Mouse (Mus musculus): ENCODE results near the gene Rlbp1. TPM values are rescaled to one million over a fixed set of nuclear protein-coding genes. Genes with fewer than 3 reads are reported as not detected.

Rlbp1 gene
- polyA plus RNA-seq, 1 experiment from 2014 or later: 1.8 TPM

DNA sequence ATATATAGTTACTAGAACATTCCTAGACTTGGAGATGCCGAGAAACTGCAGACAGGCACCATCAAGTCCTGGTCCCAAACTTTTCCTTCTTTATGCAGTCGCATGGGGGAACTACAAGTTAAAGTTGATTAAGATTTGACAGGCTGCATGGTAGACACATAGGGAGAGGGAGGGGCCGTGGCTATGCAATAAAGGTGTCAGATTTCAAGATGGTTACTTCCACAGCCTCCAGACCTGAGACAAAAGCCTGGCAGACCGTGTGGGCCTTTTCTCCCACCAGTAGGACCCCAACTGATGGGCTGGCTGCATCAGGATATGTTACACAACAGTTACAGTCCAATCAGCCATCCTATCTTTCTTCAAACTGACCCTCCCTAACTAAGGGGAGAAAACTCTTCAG, 17.4 kb downstream of the Rlbp1 start:
- Histone ChIP-seq H3K4me2 (ENCODE audit: low read depth, low read length) (no peak overlapping the region), H3K4me3 (ENCODE audit: low read depth, low read length) (no peak overlapping the region), H3K4me1 (ENCODE audit: control insufficient read depth, insufficient read depth, low read length) (no peaks in the 10 kb centered on the region), H3K27ac (replicated peaks; ENCODE audit: low read depth, low read length) (no peak overlapping the region), H3K36me3 (replicated peaks; ENCODE audit: control insufficient read depth, insufficient read depth, low read depth, low read length) (no peaks in the 10 kb centered on the region), H3K27me3 (ENCODE audit: control insufficient read depth, insufficient read depth, low read length) (no peaks in the 10 kb centered on the region), H3K9ac (replicated peaks; ENCODE audit: low read length) (no peak overlapping the region), H3K9me3 (replicated peaks; ENCODE audit: control insufficient read depth, low read length) (no peaks in the 10 kb centered on the region)
- WGBS: 43% methylated on average over 4 of the region's 4 CpGs
- DNase-seq (ENCODE audit: low spot score) (no peak), ATAC-seq (replicated peaks; ENCODE audit: insufficient number of reproducible peaks, low FRiP score, low TSS enrichment, low read depth) (no peak)

- DNase-seq (ENCODE audit: low spot score) (no peak), ATAC-seq (replicated peaks; ENCODE audit: insufficient number of reproducible peaks, low FRiP score, low TSS enrichment, low read depth) (no peak)
- no peaks in the 10 kb centered on the region for H3K27me3 ChIP-seq (ENCODE audit: control insufficient read depth, insufficient read depth, low read length)
- WGBS: 86% methylated on average over 5 of the region's 5 CpGs
- no peak overlapping the region for H3K4me3 ChIP-seq (ENCODE audit: low read depth, low read length)
- no peak overlapping the region for H3K9ac ChIP-seq (replicated peaks; ENCODE audit: low read length)
- no peaks in the 10 kb centered on the region for H3K9me3 ChIP-seq (replicated peaks; ENCODE audit: control insufficient read depth, low read length)
- no peak overlapping the region for H3K27ac ChIP-seq (replicated peaks; ENCODE audit: low read depth, low read length)
- H3K36me3 ChIP-seq (replicated peaks; ENCODE audit: control insufficient read depth, insufficient read depth, low read depth, low read length): no peaks in the 10 kb centered on the region
- no peak overlapping the region for H3K4me2 ChIP-seq (ENCODE audit: low read depth, low read length)
- no peaks in the 10 kb centered on the region for H3K4me1 ChIP-seq (ENCODE audit: control insufficient read depth, insufficient read depth, low read length)
Measured at GRCm38 (mm10) chr7:79368664-79369063, 18.2 kb downstream of the Rlbp1 start.

- Histone ChIP-seq H3K9ac (replicated peaks; ENCODE audit: low read length) (no peak overlapping the region), H3K9me3 (replicated peaks; ENCODE audit: control insufficient read depth, low read length) (no peaks in the 10 kb centered on the region), H3K27ac (replicated peaks; ENCODE audit: low read depth, low read length) (no peak overlapping the region), H3K27me3 (ENCODE audit: control insufficient read depth, insufficient read depth, low read length) (no peaks in the 10 kb centered on the region), H3K4me1 (ENCODE audit: control insufficient read depth, insufficient read depth, low read length) (no peaks in the 10 kb centered on the region), H3K4me2 (ENCODE audit: low read depth, low read length) (no peak overlapping the region), H3K36me3 (replicated peaks; ENCODE audit: control insufficient read depth, insufficient read depth, low read depth, low read length) (no peaks in the 10 kb centered on the region), H3K4me3 (ENCODE audit: low read depth, low read length) (no peak overlapping the region)
- WGBS: 72% methylated on average over 8 of the region's 8 CpGs
- DNase-seq (ENCODE audit: low spot score) (no peak), ATAC-seq (replicated peaks; ENCODE audit: insufficient number of reproducible peaks, low FRiP score, low TSS enrichment, low read depth) (no peak; the same call in 1 of the 2 replicates)
Measured at GRCm38 (mm10) chr7:79363370-79364043, 23.3 kb downstream of the Rlbp1 start.

DNA sequence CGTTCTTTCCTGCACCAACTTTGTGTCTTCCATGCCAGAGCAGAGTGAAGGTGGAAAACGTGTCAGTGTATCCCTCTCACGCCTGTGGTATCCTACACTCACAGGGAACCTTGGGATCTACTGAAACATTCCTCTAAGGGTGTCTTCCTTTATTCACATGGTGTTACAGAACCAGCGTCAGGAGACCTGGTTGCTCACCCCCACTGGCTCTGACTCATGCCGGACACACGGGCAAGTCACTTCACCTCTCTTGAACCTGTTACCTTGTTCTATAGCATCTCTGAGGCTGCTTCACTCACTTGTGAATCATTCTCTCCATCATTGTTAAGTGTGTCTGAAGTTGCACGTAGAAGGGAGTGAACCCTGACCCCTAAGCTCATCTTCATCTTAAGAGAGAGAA, 24.0 kb downstream of the Rlbp1 start:
- ATAC-seq (replicated peaks; ENCODE audit: insufficient number of reproducible peaks, low FRiP score, low TSS enrichment, low read depth): no peak
- Histone ChIP-seq H3K36me3 (replicated peaks; ENCODE audit: control insufficient read depth, insufficient read depth, low read depth, low read length) (no peaks in the 10 kb centered on the region), H3K4me2 (ENCODE audit: low read depth, low read length) (no peak overlapping the region), H3K27ac (replicated peaks; ENCODE audit: low read depth, low read length) (no peak overlapping the region), H3K9ac (replicated peaks; ENCODE audit: low read length) (no peak overlapping the region), H3K9me3 (replicated peaks; ENCODE audit: control insufficient read depth, low read length) (no peaks in the 10 kb centered on the region), H3K4me1 (ENCODE audit: control insufficient read depth, insufficient read depth, low read length) (no peaks in the 10 kb centered on the region), H3K27me3 (ENCODE audit: control insufficient read depth, insufficient read depth, low read length) (no peaks in the 10 kb centered on the region), H3K4me3 (ENCODE audit: low read depth, low read length) (no peak overlapping the region)
- DNase-seq (ENCODE audit: low spot score): no peak
- WGBS: 92% methylated on average over 7 of the region's 7 CpGs

DNA sequence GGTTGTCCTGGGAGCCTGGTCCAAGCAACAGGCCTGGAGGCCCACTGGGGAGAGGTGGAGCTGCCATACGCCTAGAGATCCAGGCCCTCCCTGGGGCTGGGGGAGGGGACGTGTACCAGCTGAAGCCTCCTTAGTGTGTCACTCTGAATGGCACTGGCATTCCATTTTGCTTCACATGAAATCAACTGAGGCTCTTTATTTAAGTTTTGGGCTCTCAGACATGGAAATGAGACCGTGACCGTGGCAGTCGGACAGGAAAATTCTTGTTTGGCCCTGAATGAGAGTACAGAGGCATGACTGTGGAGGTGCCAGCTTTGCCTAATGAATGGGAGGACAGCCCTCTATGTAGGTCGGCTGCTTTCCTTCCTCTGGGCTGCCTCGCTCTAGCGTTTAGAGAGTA, 24.6 kb downstream of the Rlbp1 start:
- ATAC-seq (replicated peaks; ENCODE audit: insufficient number of reproducible peaks, low FRiP score, low TSS enrichment, low read depth): no peak
- no peaks in the 10 kb centered on the region for H3K36me3 ChIP-seq (replicated peaks; ENCODE audit: control insufficient read depth, insufficient read depth, low read depth, low read length)
- H3K9me3 ChIP-seq (replicated peaks; ENCODE audit: control insufficient read depth, low read length): no peaks in the 10 kb centered on the region
- H3K27ac ChIP-seq (replicated peaks; ENCODE audit: low read depth, low read length): no peak overlapping the region
- DNase-seq (ENCODE audit: low spot score): no peak
- H3K4me1 ChIP-seq (ENCODE audit: control insufficient read depth, insufficient read depth, low read length): no peaks in the 10 kb centered on the region
- H3K4me2 ChIP-seq (ENCODE audit: low read depth, low read length): no peak overlapping the region
- H3K4me3 ChIP-seq (ENCODE audit: low read depth, low read length): no peak overlapping the region
- no peaks in the 10 kb centered on the region for H3K27me3 ChIP-seq (ENCODE audit: control insufficient read depth, insufficient read depth, low read length)
- WGBS: 71% methylated on average over 8 of the region's 8 CpGs
- H3K9ac ChIP-seq (replicated peaks; ENCODE audit: low read length): no peak overlapping the region

GRCm38 (mm10) chr7:79360056-79360455, 26.8 kb downstream of the Rlbp1 start:
- Histone ChIP-seq H3K27ac (replicated peaks; ENCODE audit: low read depth, low read length) (no peak overlapping the region), H3K9ac (replicated peaks; ENCODE audit: low read length) (no peak overlapping the region), H3K36me3 (replicated peaks; ENCODE audit: control insufficient read depth, insufficient read depth, low read depth, low read length) (peaks cover 5% of the 10 kb centered on the region; the same call in 1 of the 2 replicates), H3K9me3 (replicated peaks; ENCODE audit: control insufficient read depth, low read length) (no peaks in the 10 kb centered on the region), H3K4me1 (ENCODE audit: control insufficient read depth, insufficient read depth, low read length) (no peaks in the 10 kb centered on the region), H3K4me2 (ENCODE audit: low read depth, low read length) (no peak overlapping the region), H3K4me3 (ENCODE audit: low read depth, low read length) (no peak overlapping the region), H3K27me3 (ENCODE audit: control insufficient read depth, insufficient read depth, low read length) (no peaks in the 10 kb centered on the region)
- ATAC-seq (replicated peaks; ENCODE audit: insufficient number of reproducible peaks, low FRiP score, low TSS enrichment, low read depth) (no peak), DNase-seq (ENCODE audit: low spot score) (no peak)
- 71% methylated on average over 11 of the region's 11 CpGs for WGBS

- Histone ChIP-seq H3K4me1 (ENCODE audit: control insufficient read depth, insufficient read depth, low read length) (no peaks in the 10 kb centered on the region), H3K36me3 (replicated peaks; ENCODE audit: control insufficient read depth, insufficient read depth, low read depth, low read length) (peaks cover 8% of the 10 kb centered on the region), H3K4me3 (ENCODE audit: low read depth, low read length) (no peak overlapping the region), H3K9ac (replicated peaks; ENCODE audit: low read length) (no peak overlapping the region), H3K4me2 (ENCODE audit: low read depth, low read length) (no peak overlapping the region), H3K9me3 (replicated peaks; ENCODE audit: control insufficient read depth, low read length) (no peaks in the 10 kb centered on the region), H3K27me3 (ENCODE audit: control insufficient read depth, insufficient read depth, low read length) (no peaks in the 10 kb centered on the region), H3K27ac (replicated peaks; ENCODE audit: low read depth, low read length) (no peak overlapping the region)
- WGBS: 97% methylated on average over 3 of the region's 3 CpGs
- DNase-seq (ENCODE audit: low spot score) (no peak), ATAC-seq (replicated peaks; ENCODE audit: insufficient number of reproducible peaks, low FRiP score, low TSS enrichment, low read depth) (no peak)
Measured at GRCm38 (mm10) chr7:79359183-79359435, 27.7 kb downstream of the Rlbp1 start.

DNA sequence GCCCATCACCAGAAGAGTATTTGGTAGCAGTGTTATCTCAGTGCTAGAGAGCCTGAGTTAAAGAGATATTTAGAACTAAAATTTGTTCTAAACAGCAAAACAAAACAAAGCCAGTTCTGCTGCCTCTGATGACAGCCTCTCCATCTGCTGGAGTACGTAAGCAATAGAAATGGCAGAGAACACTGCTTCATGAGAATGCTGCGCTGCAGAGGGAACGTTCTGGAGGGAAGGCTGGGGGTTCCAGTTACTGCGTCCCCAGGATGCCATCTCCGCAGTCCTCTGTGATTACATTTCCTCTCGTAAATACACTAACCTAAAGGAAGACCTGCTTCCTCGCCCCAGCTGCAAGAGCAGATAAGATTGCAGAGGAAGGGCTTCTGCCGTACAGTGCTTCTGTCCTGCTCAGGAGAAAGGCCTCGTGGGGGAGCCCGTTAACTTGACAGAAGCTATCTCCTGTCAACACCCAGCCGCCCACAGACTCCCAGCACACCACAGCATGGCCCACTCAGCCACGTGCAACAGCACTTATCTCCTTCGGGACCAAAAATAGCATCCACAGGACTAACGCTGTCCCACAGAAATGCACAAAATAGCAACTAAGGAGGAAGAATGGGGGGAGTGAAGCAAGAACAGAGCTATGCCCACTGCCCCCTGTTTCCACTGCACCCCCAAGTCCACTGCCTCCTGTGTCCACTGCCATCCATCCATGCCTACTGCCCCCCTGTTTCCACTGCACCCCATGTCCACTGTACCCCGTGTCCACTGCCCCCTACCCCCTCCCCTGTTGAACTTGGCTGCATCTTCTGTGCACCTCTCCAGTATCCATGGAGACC, 28.3 kb downstream of the Rlbp1 start:
- Histone ChIP-seq H3K9ac (replicated peaks; ENCODE audit: low read length) (no peak overlapping the region), H3K4me1 (ENCODE audit: control insufficient read depth, insufficient read depth, low read length) (no peaks in the 10 kb centered on the region), H3K4me3 (ENCODE audit: low read depth, low read length) (no peak overlapping the region), H3K36me3 (replicated peaks; ENCODE audit: control insufficient read depth, insufficient read depth, low read depth, low read length) (peaks cover 9% of the 10 kb centered on the region), H3K9me3 (replicated peaks; ENCODE audit: control insufficient read depth, low read length) (no peaks in the 10 kb centered on the region), H3K27me3 (ENCODE audit: control insufficient read depth, insufficient read depth, low read length) (no peaks in the 10 kb centered on the region), H3K27ac (replicated peaks; ENCODE audit: low read depth, low read length) (no peak overlapping the region), H3K4me2 (ENCODE audit: low read depth, low read length) (no peak overlapping the region)
- 83% methylated on average over 15 of the region's 15 CpGs for WGBS
- ATAC-seq (replicated peaks; ENCODE audit: insufficient number of reproducible peaks, low FRiP score, low TSS enrichment, low read depth) (no peak), DNase-seq (ENCODE audit: low spot score) (no peak)
